Mouse (Mus musculus) natural killer cell, adult 2 months (primary cell): ENCODE measurements around the gene Trmt1.
A peak's percentile ranks its signal among the peaks of the same experiment; 100 is the strongest.

Source experiments
- DNase-seq, 2 experiments: peaks; one replicate each; pipeline ENCODE4 v3.0.0; 2022; ENCODE audit warnings: low spot score in 2 of 2

Gene Trmt1

DNA sequence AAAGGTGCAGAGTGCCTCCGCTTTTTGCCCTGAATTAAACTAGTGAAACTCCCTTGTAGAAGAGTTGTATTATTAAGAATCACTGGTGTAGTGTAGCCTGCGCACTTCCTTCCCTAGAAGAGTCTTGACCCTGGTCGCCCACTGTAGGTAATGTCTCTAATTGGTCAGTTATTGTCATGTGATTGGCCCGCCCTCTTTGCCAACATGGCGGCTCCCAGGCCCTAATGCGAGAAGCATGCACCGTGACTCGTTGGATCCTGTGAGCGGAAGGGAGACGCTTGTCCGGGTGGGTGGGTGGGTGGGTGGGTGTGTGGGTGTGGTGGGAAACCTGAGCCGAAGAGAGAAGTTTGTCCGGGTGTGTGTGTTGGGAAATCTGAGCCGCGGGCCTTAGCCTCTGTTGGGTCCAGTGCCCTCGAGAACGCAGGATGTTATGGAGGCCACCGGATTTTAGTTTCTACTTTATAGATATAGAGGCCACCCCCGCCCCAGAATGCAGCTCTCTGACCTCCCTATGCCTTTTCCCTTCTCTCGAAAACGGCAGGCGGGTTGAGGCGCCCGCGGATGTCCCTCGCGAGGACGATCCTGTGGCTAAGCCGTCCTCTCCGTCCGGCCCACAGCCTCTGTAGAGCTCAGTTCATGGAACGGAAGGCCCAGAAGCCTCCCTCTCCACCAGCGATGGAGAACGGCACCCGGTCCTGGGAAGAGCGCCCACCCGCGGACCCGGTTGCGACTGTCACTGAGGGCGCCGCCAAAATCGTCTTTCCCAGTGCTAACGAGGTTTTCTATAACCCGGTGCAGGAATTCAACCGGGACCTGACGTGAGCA lies 3.2 kb downstream of the Trmt1 start:
- peak; percentile 84 to 88 for DNase-seq

- DNase-seq, result no peak
Observed at GRCm38 (mm10) chr8:84693332-84693731, 7.2 kb downstream of the Trmt1 start.

GRCm38 (mm10) chr8:84695140-84695539 lies 9.0 kb downstream of the Trmt1 start:
- no peak for DNase-seq

DNA sequence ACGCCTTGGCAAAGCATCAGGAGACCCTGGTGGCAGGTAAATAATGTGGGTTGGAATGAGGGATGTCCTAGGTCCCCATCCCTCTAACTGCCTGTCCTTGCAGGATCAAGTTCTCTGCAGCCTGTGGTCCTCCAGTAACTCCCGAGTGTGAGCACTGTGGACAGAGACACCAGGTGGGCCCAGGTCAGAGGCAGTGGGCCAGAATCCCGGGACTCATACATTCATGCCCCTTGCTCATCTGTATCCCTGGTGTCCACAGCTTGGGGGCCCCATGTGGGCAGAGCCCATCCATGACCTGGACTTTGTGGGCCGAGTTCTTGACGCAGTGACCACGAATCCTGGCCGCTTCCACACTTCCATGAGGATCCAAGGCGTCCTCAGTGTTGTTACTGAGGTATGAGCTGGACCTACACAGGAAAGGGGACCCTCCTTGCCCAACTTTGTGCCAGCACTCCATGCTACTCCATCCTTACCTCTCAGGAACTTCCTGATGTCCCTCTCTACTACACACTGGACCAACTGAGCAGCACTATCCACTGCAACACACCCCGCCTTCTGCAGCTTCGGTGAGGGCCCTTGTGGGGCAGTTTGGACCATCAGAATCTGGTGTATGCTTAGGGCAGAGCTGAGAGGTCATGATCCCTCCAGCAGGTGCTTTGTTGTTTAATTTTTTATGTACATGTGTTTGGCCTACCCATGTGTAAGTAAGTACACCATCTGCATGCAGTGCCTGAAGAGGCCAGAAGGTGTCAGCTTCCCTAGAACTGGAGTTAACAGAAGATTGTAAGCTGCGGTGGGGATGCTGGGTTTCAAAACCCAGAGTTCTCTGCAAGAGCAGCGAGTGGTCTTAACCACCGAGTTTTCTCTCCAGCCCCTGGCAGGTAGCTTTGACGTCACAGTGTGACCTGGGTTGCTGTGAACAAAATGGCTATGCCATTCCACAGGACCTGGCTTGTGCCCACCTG lies 11.3 kb downstream of the Trmt1 start:
- DNase-seq, result peak in 1 of 2 experiments; percentile 58

- DNase-seq, result no peak
Observed at GRCm38 (mm10) chr8:84698288-84698687, 12.2 kb downstream of the Trmt1 start.

DNA sequence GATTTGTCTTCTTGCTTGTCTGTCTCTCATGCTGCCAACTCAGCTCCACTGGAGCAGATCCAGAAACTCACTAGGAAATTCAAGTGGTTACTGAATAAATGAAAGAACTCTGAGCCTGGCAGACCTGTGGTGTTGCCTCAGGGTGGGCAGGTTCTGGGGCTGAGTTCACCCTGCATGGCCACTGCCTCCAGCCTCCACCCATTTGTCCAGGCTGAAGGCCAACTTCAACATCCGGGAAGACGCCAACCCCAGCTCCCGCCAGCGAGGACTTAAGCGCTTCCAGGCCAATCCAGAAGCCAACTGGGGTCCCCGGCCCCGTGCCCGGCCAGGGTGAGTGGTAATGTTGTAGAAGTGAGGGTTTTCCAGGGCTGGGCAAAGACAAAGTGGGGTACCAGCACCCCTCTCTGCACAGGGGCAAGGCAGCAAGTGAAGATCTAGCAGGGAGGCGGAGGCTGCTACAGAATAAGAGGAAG lies 12.9 kb downstream of the Trmt1 start:
- no peak for DNase-seq

DNA sequence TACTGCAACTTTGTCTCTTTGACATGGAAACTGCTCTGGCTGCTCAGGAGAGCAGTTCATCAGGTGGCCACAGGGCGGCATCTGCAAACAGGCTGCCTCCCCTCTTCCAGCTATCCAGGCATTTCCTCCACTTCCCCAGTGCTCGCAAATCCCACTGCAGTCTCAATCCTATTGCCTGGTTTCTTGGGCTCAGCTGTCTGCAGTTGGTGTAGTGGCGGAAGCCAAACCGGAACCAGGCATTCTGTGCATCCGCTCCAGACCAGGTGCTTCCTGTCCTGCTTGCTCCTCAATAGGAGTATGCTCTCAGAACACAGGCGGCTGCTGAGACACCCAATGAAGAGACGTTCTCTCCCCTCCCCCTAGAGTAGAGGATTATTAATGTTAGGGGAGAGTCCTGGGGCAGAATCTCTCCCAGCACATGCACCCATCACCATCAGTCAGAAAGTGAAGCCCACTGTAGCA lies 13.8 kb downstream of the Trmt1 start:
- DNase-seq, result peak in 1 of 2 experiments; percentile 80

DNA sequence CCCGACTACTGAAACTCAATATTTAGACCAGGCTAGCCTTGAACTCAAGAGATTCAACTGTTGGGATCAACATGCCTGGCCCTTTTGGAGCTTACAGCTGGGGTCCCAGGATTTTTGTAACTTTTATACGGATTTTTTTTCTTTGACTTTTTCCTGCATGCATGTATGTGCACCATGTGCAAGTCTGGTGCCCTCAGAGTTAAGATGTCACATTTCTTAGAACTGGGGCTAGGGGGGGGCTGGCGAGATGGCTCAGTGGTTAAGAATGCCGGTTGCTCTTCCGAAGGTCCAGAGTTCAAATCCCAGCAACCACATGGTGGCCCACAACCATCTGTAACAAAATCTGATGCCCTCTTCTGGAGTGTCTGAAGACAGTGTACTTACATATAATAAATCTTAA lies 14.4 kb downstream of the Trmt1 start:
- peak in 1 of 2 experiments; percentile 30 for DNase-seq

GRCm38 (mm10) chr8:84700941-84701911 lies 15.1 kb downstream of the Trmt1 start, which contains the start of gene Lyl1:
Gene Lyl1 (plus strand): TSS chr8:84701457.
- peak in 1 of 2 experiments; percentile 83 for DNase-seq

DNA sequence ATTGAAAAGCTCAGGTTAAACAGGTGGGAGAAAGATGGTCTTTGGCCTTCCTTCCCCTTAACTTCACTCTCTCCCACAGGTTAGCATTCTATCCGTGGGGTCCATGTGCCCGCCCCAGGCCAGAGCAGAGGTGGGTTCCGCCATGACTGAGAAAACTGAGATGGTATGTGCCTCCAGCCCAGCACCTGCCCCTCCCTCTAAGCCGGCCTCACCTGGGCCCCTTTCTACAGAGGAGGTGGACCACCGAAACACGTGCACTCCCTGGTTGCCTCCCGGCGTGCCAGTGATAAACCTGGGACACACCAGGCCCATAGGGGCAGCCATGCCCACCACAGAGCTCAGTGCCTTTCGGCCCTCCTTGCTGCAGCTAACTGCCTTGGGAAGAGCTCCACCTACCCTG lies 16.5 kb downstream of the Trmt1 start:
- no peak for DNase-seq

GRCm38 (mm10) chr8:84702963-84703465 lies 16.9 kb downstream of the Trmt1 start:
- DNase-seq, result no peak

- peak; percentile 79 to 93 for DNase-seq
Observed at GRCm38 (mm10) chr8:84703466-84704249, 17.6 kb downstream of the Trmt1 start.

GRCm38 (mm10) chr8:84704356-84704755 lies 18.2 kb downstream of the Trmt1 start:
- DNase-seq, result peak in 1 of 2 experiments; percentile 73

DNA sequence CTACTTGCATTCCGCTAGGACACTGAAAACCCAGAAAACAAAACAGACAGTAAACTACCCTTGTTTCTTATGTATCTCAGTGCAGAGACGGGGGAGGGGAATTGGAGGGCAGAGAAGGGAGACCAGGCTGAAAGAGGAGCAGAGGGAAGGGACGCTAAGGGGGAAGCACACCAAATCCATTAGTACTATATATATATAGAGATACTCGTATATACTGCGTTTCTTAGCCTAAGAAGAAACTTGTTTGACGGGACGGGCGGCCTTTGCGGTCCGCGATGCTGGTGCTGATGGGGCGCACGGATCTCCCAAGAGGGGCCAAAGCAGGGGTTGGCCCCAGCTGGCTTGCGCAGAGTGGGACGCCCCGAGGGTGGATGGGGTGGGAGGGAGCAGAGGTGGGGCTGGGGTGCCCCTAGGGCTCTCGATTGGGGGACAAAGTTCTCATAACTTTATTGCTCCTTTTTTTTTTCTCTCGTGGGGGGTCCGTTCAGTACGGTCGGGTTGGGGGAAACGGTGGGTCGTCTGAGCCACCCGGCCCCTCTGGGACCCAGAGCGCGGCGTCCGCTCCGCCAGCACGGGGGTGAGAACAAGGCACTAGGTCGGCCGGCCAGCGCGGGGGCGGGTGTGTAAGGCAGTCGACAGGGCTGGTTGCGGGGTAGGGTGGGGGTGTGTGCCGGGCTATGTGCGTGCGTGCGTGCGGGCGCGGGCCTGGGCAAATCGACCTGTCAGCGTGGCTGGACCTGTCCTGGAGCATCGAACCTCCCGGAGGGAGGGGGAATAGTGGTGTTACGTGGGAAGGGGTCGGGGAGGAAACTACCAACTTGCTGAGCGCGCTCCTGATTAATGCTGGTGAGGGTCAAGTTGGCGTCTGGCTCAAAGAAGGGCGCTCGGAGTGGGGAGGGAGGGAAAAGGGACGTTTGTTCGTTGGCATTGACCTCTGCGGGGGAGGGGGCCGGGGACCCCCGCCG lies 19.0 kb downstream of the Trmt1 start:
- peak in 1 of 2 experiments; percentile 38 for DNase-seq

DNA sequence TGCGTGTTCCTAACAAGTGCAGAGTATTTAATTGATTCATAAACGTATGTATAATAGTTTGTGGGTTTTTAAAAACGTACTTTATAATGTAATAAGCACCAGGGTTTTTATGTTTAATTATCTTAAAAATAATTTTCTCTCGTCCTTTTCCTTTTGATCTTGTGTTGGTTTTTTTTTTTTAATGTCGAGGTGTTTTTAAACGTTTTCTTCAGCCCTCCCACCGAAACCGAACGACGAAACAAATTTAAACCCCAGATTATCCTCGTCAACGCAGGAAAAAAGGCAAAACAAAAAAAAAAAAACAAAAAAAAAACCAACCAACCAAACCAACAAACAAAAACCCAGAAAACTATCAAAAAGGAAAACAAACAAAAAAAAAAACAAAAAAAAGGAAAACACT lies 19.9 kb downstream of the Trmt1 start:
- no peak for DNase-seq

GRCm38 (mm10) chr8:84706610-84707266 lies 20.6 kb downstream of the Trmt1 start:
- no peak for DNase-seq

DNA sequence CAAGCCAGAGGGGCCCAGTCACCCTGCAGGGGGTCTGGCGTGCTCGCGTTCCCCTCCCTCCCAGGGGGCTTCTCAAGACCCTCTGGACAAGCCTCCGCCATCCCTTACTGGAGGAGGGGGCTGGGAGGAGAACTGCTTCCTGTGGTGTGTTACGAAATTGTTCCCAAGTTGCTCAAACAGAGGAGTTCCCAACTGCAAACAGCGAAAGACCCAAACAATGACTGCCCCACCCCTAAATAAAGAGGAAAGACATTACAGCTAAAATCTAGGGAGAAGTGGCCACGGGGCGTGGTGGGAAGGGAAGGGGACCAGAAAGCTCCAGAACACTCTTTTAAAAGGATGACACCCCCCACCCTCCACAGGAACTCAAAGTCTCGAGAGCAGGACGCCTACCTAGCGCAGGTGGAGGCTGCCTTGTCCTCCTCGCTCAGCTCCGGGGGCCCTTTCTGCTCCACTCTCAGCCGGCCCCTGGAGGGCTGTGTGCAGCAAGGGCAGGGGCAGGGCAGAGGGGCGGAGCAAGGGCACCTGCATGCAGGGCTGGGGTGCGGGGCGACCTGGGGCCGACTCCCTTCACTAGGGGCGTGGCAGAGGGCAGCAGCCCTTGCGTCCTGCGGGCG lies 21.3 kb downstream of the Trmt1 start:
- peak in 1 of 2 experiments; percentile 51 for DNase-seq

GRCm38 (mm10) chr8:84708071-84708541 lies 22.0 kb downstream of the Trmt1 start:
- DNase-seq, result no peak
